9 mouse cellular contexts compared by ENCODE assay signal in genomic region chr6:17224852-17225251, GRCm38 (mm10). TPM values are rescaled to one million over a fixed set of nuclear protein-coding genes. Genes with fewer than 3 reads are reported as not detected.
DNase-seq lines count a peak whose midpoint lies in the region; ATAC-seq lines count a peak whose summit lies in the region.
"Had no signal": no experiment of that assay in that cellular context is flagged by ENCODE, and none has a peak within 500 bp of the region (broad histone marks: within the 10 kb centered on the region; RNA-seq: fewer than 3 reads in every experiment).

No protein-coding gene starts in this region.

- H3K9ac ChIP-seq in heart, embryonic 16.5 days (ENCODE audit: low read length): no peak overlapping the region
- H3K9ac ChIP-seq: intestine, embryonic 15.5 days had no signal

- 35% methylated on average over 5 of the region's 5 CpGs for WGBS in heart, embryonic 16.5 days

- H3K36me3 ChIP-seq in heart, embryonic 16.5 days (ENCODE audit: control insufficient read depth, insufficient read depth): no peaks in the 10 kb centered on the region
- H3K36me3 ChIP-seq: intestine, embryonic 15.5 days had no signal

- no peak overlapping the region for H3K4me3 ChIP-seq in heart, embryonic 16.5 days (ENCODE audit: low read length)
- H3K4me3 ChIP-seq: intestine, embryonic 15.5 days had no signal

- ATAC-seq in heart, embryonic 16.5 days (replicated peaks; ENCODE audit: extremely low read depth, insufficient read depth, low FRiP score): peak; percentile 52; the same call in 1 of the 2 replicates
- ATAC-seq: intestine, embryonic 15.5 days had no signal

- DNase-seq in kidney, adult 8-10 months: peak; percentile 24
- no peak for DNase-seq in kidney, adult 18-20 months
- peak; percentile 38 for DNase-seq in adrenal gland, postnatal 10 days
- DNase-seq in lung, postnatal 14 days: peak; percentile 56
- no peak for DNase-seq in embryo, embryonic 9.5 days (ENCODE audit: extremely low spot score)
- DNase-seq in left cerebral cortex, adult 8-10 months (ENCODE audit: low spot score in 2 of 2): no peak
- DNase-seq in liver: no peak

- H3K27ac ChIP-seq in heart, embryonic 16.5 days (ENCODE audit: low read length): no peak overlapping the region; the same call in 1 of the 2 replicates
- H3K27ac ChIP-seq: intestine, embryonic 15.5 days had no signal

- H3K9me3 ChIP-seq in heart, embryonic 16.5 days (replicated peaks; ENCODE audit: control insufficient read depth, low read length): peaks cover 4% of the 10 kb centered on the region; the same call in 1 of the 2 replicates
- H3K9me3 ChIP-seq: intestine, embryonic 15.5 days had no signal

- H3K27me3 ChIP-seq in heart, embryonic 16.5 days (ENCODE audit: control insufficient read depth, insufficient read depth, low read length): no peaks in the 10 kb centered on the region
- H3K27me3 ChIP-seq: intestine, embryonic 15.5 days had no signal

- no peak overlapping the region for H3K4me2 ChIP-seq in heart, embryonic 16.5 days (ENCODE audit: low read depth, low read length)
- H3K4me2 ChIP-seq: intestine, embryonic 15.5 days had no signal

- H3K4me1 ChIP-seq in heart, embryonic 16.5 days (ENCODE audit: control insufficient read depth, insufficient read depth, low read length): no peaks in the 10 kb centered on the region
- H3K4me1 ChIP-seq: intestine, embryonic 15.5 days had no signal

RNA-seq across cellular contexts. Expression of gene Cav2, which starts 56.1 kb away (rescaled TPM):
- total RNA-seq in adrenal gland, postnatal 10 days (2021): 10 to 100 TPM; 53.3 to 63.3 TPM
- polyA plus RNA-seq in heart, embryonic 16.5 days (2015; fragmentation: Nextera tagmentation; extraction: Ambion mirVana): 44.5 and 47.5 TPM in 2 replicates
- total RNA-seq in left cerebral cortex, adult 8-10 months (2022): 10 to 100 TPM; 31.2 to 35.7 (median 33.2) TPM

Comparison
In these comparisons a context has a peak if more than half of its experiments do, and no peak if none do; other contexts are left out.
1. DNase-seq: peak in kidney, adult 8-10 months (2 of 2), adrenal gland, postnatal 10 days (single experiment) and lung, postnatal 14 days (single experiment); none in kidney, adult 18-20 months (single experiment), embryo, embryonic 9.5 days (single experiment), left cerebral cortex, adult 8-10 months (0 of 2) and liver (single experiment).